Mouse (Mus musculus): ENCODE measurements around the gene Ldlrad3.
A peak's percentile ranks its signal among the peaks of the same experiment; 100 is the strongest.

The Ldlrad3 gene

GRCm38 (mm10) chr2:102144311-102144710 is 41.9 kb downstream of the Ldlrad3 start:
- no peak for DNase-seq (ENCODE audit: low read depth, low spot score)

GRCm38 (mm10) chr2:102142654-102143271 is 43.4 kb downstream of the Ldlrad3 start:
- no peak for DNase-seq (ENCODE audit: low read depth, low spot score)

- no peak for DNase-seq (ENCODE audit: low read depth, low spot score)
Observed at GRCm38 (mm10) chr2:102142197-102142623, 44.0 kb downstream of the Ldlrad3 start.

DNA sequence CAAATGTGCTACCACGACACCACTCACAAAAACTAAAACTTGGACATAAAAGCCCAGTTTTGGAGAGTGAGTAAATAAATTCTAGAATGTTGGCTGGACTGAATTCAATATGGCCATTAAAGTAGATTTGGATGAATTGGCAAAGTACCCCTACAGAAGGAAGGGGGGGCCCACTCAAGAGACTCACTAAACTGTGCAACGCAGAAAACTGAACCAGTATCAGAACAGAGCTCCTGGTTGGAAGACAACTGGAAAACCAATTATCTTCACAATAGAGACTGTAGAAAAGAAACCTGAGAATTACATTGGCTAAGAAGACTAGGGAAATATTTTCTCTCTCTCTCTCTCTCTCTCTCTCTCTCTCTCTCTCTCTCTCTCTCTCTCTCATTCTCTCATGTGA is 45.0 kb downstream of the Ldlrad3 start:
- DNase-seq (ENCODE audit: low read depth, low spot score): no peak

GRCm38 (mm10) chr2:102137922-102138321 is 48.3 kb downstream of the Ldlrad3 start:
- no peak for DNase-seq (ENCODE audit: low read depth, low spot score)

- DNase-seq (ENCODE audit: low read depth, low spot score): no peak
Observed at GRCm38 (mm10) chr2:102136184-102136583, 50.0 kb downstream of the Ldlrad3 start.

DNA sequence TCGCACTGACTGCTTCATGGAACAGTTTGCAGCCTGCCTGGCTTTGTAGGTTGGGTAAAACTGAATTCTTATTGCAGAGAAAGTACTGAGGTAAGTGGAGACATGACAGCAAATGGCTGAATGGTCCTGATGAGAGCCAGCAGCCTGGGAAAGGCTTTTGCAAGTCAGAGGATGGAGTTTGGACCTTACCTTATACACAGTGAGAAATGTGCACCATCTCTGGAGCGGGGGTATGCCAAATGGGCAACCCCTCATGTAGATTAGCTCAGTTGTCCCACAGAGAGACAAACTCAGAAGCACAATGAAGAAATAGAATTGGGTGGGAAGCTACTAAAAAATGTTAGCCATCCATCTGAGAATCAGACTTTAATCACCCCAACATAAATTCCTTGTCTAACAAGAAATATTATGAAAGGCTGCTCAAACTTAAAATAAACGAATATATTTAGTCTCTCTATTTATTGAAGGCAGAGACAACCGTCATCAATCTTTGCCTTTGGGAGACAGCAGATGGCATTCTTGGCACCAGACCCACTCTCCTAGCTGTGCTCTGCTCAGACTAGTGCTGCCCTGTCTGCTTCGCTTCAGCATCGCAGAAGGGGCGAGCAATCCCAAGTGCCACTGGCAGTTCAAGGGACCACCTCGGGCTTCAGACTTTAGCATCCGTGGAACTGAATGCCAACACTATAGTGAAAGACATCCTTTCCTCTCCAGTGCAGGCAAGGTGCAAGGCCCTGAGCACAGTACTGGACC is 51.5 kb downstream of the Ldlrad3 start:
- no peak for DNase-seq (ENCODE audit: low read depth, low spot score)

GRCm38 (mm10) chr2:102132945-102133558 is 53.1 kb downstream of the Ldlrad3 start:
- DNase-seq (ENCODE audit: low read depth, low spot score): peak; percentile 28

GRCm38 (mm10) chr2:102130198-102130845 is 55.9 kb downstream of the Ldlrad3 start:
- no peak for DNase-seq (ENCODE audit: low read depth, low spot score)

DNA sequence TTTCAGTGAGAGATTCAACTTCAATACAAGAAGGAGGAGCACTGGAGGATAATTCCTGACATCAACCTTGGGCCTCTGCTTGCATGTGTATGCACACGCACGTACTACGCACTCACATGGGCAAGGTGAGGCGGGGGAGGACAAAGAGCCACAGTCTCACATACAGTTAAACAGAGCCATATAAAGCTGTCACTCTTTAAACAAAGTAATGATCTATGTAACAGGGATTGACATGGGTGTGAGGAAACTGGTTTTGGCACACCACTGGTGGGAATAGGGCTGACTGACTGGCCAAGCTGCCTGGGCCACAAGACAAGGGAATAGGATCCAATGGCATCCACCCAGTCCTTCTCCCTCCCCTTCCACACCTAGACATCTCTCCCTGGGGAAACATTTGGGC is 57.0 kb downstream of the Ldlrad3 start:
- no peak for DNase-seq (ENCODE audit: low read depth, low spot score)

GRCm38 (mm10) chr2:102128500-102129030 is 57.6 kb downstream of the Ldlrad3 start:
- DNase-seq (ENCODE audit: low read depth, low spot score): no peak

GRCm38 (mm10) chr2:102127791-102128387 is 58.3 kb downstream of the Ldlrad3 start:
- DNase-seq (ENCODE audit: low read depth, low spot score): no peak

GRCm38 (mm10) chr2:102127221-102127620 is 59.0 kb downstream of the Ldlrad3 start:
- DNase-seq (ENCODE audit: low read depth, low spot score): no peak

DNA sequence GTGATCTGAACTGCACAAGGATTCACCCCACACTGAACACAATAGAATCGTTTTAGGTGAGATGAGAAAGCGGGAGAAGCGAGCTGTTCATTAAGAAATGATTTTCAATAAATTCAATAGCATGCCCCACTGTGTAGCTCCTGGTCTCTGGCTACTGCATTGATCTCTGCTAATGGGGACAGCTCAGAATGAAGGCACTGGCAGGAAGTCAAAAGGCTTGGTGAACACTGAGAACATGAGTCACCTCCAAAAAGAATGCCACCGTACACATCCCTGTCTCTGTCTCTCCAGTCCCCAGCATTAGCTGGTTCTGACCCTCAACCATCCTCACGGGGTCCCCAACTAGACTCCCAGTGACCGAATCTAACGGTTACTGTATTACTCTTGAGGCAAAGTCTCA is 60.1 kb downstream of the Ldlrad3 start:
- DNase-seq (ENCODE audit: low read depth, low spot score): no peak

DNA sequence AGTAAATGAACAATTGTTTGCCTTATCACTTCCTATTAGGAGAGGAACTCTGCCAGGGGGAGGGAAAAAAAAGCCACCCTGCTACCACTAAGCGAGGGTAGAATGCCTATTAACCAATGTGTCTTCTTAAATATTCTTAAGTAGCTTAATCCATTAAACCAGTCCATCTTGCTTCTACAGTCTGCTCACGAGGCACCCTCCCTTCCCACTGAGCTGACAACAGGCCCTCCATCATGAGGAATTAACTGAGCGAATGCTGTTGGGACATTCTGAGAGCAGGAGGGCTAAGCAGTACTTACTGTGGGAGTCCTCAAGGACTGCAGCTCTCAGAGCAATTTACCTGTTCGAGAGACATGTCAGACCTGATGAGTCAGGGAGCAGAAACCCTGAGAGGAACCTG is 61.1 kb downstream of the Ldlrad3 start:
- no peak for DNase-seq (ENCODE audit: low read depth, low spot score)

DNA sequence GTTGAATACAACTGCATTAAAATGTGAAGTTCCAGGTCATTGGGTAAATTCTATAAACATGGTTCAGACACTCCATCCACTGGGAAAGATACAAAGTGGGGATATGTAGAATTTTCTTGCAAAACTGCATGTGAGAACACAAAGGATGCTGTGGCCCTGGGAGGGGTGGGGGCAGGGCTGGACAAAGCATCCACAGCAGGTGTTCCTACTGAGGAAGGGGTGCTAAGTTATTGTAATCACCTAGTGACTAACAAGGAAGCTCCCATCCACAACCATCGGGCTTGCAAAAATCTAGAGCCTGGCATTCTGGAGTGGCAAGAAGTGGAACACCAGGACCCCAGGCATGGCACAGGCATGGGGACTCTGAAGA is 64.1 kb downstream of the Ldlrad3 start:
- no peak for DNase-seq (ENCODE audit: low read depth, low spot score)

DNA sequence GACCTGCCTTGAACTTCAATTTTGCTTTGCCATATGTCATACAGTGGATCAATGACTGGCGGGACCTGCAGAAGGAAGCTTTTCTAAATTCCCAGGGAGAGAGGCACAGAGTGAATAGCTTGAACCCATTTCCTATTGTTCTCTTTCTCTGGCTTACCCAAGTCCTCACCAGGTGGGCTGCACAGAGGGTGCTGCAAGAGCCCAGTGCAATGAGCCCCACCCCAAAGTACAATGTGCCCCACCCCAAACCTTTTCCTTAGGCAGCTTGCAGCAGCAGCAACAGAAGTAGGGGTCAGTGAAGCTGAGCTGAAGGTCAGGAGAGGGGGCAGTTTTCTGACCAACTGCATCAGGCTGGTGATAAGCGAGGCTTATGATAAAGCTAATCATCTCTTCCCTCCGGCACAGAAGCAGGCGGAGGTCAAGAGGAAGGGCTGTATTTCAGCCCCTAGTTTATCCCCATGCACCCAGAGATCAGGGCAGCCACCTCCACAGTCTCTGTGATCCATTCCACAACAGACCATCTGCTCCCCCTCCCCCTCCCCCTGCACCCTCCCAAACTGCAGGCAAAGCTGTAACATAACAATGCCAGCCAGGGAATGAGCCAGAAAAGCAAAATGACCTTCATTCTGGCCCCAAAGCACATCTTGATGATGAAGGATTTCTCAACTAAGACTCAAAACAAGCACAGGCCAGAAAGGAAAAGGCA is 64.6 kb downstream of the Ldlrad3 start:
- no peak for DNase-seq (ENCODE audit: low read depth, low spot score)

GRCm38 (mm10) chr2:102119751-102120505 is 66.3 kb downstream of the Ldlrad3 start:
- DNase-seq (ENCODE audit: low read depth, low spot score): no peak

GRCm38 (mm10) chr2:102118988-102119460 is 67.2 kb downstream of the Ldlrad3 start:
- no peak for DNase-seq (ENCODE audit: low read depth, low spot score)

- no peak for DNase-seq (ENCODE audit: low read depth, low spot score)
Observed at GRCm38 (mm10) chr2:102117402-102117760, 68.8 kb downstream of the Ldlrad3 start.
